Mouse (Mus musculus) layer of hippocampus, adult 9-10 months (tissue): ENCODE results near the gene 9030025P20Rik.
"Not testable (repeated sequence)": the region's sequence is repeated elsewhere in the genome, so short reads cannot be mapped to it uniquely, and the experiment has no call there.

Source experiments
- DNase-seq: peaks from one replicate; pipeline ENCODE4 v3.0.0; 2022; ENCODE audit warnings: low spot score

9030025P20Rik gene

DNA sequence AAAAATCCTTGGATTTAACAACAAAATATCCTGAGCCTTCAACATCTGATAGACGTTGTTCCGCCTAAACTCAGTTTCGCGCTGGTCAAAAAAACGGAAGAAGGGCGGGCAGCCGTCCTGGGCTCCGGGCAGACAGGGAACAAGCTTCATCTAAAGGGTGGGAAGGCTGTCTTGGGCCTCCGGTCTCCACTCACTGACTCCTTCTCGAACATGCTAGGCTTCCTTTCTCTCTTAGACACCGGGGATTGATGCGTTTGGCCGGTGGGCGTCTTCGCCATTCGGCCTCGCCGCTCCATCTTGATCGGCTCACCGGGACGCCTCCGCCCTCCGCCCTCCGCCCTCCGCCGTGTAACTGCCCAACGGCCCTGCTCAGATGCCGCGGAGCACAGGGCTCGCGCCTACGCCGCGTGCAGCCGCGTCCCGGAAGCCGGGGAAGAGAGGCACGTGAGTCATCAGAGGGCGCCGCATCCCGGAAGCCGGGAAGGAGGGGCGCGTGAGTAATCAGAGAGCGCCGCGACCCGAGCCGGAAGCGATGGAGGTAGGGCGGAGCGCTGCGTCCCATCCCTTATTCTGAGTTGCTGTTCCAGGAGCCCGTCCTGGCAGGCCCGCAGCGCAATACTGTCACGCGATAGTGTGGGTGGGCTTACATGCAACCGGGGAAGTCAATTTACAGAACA, at the start of gene 9030025P20Rik, which contains the start of gene Gm3417:
Gene 9030025P20Rik (plus strand): TSS at position 107 of the 677 bp plus-strand sequence.
Gene Gm3417 (minus strand): TSS at position 429 of the 677 bp plus-strand sequence.
- DNase-seq: not testable (repeated sequence)

DNA sequence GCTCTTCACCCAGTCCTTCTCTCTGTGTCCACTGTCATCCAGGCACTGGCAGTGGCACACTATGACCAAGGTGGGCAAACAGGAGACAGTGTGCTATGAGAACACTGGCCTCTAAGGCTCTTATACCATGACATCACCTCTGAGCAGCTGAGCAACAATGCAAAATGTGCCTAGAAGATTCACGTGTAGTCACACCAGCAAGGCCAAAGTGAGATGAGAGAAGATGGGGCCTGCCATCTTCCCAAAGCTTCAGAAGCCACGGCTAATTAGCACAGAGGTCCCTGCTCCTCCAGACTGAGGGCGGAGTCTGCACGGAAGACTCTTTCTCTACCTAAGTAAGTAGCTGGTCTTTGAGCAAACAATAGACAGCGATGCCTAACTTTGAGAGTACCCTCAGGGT, 49.6 kb upstream of the 9030025P20Rik start:
- no peak for DNase-seq

DNA sequence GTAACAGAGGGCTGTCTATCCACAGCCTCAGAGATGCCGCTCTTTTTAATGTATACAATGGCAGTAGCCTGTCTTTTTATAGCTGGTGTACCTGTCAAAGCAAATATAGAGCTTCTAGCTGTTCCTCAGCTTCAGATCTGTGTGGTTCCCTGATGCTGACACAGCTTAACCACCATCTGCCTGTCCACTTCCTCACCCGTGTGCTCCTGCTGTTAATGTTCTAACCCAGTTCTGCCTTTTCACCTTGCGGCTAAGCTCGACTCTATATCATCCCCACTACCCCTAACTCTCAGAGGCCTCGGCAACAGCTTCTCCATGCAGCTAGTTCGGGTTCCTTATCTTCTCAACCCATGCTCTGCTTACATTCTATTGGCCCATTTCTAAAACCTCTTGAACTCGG, 47.6 kb upstream of the 9030025P20Rik start:
- DNase-seq: no peak

- DNase-seq: no peak
These were observed 46.8 kb upstream of the 9030025P20Rik start for GRCm38 (mm10) chr17:14931469-14931868.

DNA sequence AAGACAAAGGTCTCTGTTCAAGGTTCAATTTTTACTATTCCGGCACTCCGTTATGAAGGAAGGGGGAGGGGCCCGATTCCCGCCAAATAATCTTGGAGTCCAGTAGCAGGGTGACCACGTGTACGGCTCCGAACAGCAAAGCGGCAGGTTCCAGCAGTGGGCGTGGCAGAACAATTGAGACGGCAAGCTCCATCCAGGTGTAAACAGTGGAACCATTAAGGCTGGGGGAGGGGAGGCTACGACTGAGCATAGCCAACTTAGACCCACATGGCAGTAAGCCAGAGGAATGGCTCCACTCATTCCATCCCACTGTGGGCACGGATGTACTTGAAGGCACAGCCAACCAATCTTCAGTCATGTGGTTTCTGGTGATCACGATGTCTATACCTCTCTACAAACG, 43.0 kb upstream of the 9030025P20Rik start:
- not testable (repeated sequence) for DNase-seq

- no peak for DNase-seq
These were observed 42.2 kb upstream of the 9030025P20Rik start for GRCm38 (mm10) chr17:14935841-14936605.

DNA sequence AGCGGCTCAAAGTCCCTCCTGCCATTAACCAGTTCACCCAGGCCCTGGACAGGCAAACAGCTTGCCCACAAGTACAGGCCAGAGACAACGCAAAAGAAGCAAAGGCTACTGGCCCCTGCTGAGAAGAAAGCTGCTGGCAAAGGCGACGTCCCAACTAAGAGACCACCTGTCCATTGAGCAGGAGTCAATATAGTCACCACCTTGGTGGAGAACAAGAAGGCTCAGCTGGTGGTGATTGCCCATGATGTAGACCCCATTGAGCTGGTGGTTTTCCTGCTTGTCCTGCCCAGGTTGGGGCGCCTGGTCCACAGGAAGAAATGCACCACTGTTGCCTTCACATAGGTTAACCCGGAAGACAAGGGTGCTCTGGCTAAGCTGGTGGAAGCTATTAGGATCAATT, 36.1 kb upstream of the 9030025P20Rik start:
- not testable (repeated sequence) for DNase-seq

DNA sequence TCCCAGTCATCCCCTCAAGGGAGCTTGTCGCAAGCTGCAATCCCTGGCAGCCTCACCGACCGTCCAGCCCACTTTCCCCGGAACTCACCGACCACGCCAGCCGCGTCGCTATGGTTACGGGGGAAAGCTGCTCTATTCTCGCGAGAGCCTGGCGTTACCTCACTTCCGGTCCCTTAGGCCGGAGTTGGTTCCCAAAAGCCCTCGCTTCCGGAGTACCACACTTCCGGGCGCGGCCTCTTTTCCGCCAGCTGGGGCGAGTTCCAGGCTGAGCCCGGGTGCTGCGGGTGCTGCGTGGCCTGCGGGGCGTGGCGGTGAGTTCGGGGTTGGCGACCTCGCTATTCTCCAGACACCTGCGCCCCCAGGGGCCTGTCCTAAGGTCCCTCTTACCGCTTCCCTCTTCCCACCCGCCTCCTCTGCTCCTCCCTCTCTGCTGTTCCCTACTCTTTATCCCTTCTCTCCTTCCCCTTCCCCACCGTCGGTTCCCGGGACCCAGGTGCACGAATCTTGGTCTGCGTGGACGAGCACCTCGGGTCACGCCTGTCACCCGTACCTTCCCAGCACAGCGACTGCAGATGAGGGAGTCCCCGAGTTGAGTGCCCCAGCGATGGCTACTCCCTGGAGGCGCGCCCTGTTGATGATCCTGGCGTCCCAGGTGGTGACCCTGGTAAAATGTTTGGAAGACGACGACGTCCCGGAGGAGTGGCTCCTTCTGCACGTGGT, 35.1 kb upstream of the 9030025P20Rik start, which contains the start of the genes Wdr27 and 1600012H06Rik:
Gene Wdr27 (minus strand): TSS at position 150 of the 720 bp plus-strand sequence.
Gene 1600012H06Rik (plus strand): TSS at position 176 of the 720 bp plus-strand sequence.
- DNase-seq: peak; percentile 94

DNA sequence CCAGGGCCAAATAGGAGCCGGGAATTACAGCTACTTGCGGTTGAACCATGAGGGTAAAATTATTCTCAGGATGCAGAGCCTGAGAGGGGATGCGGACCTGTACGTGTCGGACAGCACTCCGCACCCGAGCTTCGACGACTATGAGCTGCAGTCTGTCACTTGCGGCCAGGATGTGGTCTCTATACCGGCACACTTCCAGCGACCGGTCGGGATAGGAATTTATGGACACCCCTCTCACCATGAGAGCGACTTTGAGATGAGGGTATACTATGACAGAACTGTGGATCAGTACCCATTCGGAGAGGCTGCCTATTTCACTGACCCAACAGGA, 34.6 kb upstream of the 9030025P20Rik start:
- no peak for DNase-seq

DNA sequence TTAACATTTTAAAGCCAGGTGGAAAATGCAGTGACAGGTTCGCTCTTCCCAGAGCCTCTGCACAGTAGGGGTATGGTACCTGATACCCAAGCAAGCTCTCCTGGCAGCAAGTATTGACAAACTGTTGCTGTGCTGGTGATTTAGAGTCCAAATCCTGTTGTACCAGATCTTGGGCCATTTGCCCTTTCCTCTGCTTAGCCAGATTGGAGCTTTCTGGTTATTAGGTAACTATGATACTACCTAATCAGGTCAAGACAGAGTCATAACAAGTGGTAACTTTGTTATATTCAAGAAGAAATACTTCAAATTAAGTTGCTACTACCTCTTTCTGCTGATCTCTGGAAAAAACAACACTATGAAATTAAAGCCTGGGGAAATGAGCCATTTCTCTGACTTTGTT, 33.7 kb upstream of the 9030025P20Rik start:
- DNase-seq: no peak

DNA sequence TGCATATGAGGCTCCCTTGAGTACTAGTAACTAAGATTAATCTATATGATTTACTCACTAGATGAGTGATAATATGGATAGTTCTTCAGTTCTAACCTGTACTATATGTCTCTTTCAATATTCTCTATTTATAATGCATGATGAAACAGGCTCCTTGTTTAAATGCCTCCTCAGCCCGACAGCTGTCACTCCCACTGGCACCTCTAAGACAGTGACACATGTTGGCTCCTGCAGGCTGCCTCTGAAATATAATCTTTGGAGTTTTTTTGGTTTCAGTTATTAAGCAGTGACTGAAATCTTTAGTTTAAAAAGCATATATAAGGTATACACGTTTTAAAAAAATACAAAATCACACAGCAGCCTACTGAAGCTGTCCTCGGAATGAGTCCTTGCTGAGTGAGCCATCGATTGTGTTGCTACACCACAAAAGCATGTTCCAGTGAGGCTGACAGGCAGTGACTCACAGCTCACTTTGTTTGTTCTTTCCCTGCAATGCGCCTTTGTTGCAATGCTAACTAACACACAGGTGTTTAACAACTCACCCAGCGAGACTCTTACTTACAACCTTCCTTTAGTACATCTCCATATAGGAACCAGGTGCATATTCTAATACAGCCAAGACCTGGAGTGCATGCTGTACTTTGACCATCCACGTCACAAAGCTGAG, 29.0 kb upstream of the 9030025P20Rik start:
- no peak for DNase-seq

DNA sequence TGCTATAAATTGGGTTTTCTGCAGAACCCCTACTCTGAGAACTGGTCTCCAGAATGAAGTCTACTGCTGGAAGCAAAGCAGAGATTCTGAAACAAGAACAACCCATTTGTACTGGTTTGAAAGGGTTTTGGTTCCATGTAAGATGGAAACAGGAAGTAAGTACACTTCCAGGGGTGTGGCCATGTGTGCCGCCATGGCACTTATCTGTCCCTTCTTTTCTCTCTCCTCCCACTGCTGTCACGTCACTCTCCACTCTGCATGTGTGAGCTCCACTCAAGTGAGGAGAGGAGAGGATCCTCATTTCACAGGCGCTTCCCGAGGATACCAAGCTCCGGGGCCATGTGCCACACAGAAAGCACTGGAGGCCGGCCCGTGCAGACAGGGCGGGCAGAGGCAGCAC, 24.8 kb upstream of the 9030025P20Rik start:
- no peak for DNase-seq

- DNase-seq: no peak
These were observed 19.5 kb upstream of the 9030025P20Rik start for GRCm38 (mm10) chr17:14958686-14959327.

DNA sequence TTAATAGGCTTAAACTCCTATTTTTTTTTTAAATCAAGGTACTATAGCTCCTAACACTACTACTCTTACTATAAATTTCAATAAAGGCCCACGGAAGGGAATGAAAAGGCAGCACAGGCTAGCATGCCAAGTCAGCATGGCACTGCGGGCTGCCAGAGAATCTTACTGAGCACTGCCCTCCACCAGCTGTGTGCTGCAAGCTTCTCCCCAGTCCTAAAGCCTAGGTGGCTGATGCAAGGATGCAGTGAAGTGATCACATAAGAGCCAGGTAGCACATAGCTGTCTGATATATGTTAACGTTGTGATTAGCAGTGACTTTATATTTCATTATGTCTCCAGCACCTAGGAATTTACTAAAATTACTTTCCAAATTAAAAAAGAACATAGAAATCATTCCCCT, 18.3 kb upstream of the 9030025P20Rik start:
- DNase-seq: no peak

DNA sequence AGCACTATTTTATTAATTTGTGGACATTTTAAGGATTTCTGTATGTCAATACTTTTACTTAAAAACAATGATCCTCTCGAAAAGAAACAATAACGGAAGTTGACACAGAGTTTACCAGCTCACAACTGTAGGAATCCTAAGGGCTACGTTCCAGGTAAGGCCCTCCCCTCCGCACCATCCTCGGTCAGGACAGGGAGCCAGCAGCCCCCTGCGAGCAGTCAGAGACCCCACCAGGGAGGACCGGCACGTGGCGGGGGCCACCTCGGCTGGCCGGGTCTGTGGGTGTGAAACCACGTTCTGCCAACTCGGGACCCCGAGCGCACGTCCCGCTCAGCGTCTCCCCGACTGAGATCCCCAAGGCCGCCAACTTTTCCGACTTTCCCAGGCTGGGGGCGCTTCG, 17.7 kb upstream of the 9030025P20Rik start:
- no peak for DNase-seq

- DNase-seq: not testable (repeated sequence)
These were observed 17.2 kb upstream of the 9030025P20Rik start, which contains the start of gene Phf10 for GRCm38 (mm10) chr17:14960951-14961556. Phf10 (minus strand) TSS chr17:14961273.

GRCm38 (mm10) chr17:14961557-14962154, 16.6 kb upstream of the 9030025P20Rik start:
- not testable (repeated sequence) for DNase-seq

GRCm38 (mm10) chr17:14968373-14968913, 9.8 kb upstream of the 9030025P20Rik start:
- not testable (repeated sequence) for DNase-seq

DNA sequence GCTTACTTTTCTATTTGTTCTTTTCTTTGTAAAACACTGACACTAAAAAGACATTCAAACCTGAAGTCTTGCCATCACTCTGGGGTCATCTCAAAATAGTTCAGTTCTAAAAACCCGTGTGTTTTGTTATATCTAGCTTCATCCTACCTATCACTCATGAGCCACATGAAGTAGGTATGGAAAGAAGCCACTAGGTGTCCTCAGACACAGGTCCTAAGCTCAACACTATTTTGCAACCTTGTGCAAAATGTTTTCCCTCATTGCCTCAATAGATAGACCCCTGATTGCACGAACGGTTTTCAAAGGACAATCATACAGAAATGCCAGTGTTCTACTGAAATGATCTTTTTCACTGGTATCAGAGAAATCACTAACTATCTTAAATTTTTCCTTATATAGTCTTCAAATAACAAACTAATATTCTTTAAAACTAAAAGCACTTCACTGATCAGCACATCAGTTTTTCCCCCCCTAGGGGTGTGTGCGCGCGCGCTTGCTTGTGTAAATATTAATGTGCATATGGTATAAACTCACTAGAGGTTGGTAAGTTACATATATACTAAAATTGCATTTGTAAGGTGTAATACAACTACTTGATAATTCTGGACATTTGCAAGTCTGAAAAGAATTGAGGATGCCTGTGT, 428 bp upstream of the 9030025P20Rik start:
- not testable (repeated sequence) for DNase-seq
